Mouse (Mus musculus) forebrain, embryonic 13.5 days (tissue): ENCODE data around the gene Pnp2. TPM values are rescaled to one million over a fixed set of nuclear protein-coding genes. Genes with fewer than 3 reads are reported as not detected.

Experiments
- ATAC-seq: fragments of 200-750 bp; cut with Nextera tagmentation; 2 replicates; pipeline ENCODE4 v1.8.0; 2017
- H3K27ac ChIP-seq: fragments of 300-500 bp; sonication (generic); 2 replicates; pipeline ENCODE4 v1.5.1; 2015; ENCODE audit warnings: inconsistent platforms, mild to moderate bottlenecking, moderate library complexity
- H3K27me3 ChIP-seq: fragments of 300-500 bp; sonication (generic); 2 replicates; pipeline ENCODE4 v1.6.1; 2015; ENCODE audit warnings: mild to moderate bottlenecking, inconsistent platforms
- H3K36me3 ChIP-seq: fragments of 300-500 bp; sonication (generic); 2 replicates; pipeline ENCODE4 v1.6.1; 2015; ENCODE audit warnings: mild to moderate bottlenecking, inconsistent platforms; ENCODE audit not compliant: poor library complexity, severe bottlenecking
- H3K4me1 ChIP-seq: fragments of 300-500 bp; sonication (generic); 2 replicates; pipeline ENCODE4 v1.6.1; 2015; ENCODE audit warnings: inconsistent platforms
- H3K4me2 ChIP-seq: fragments of 300-500 bp; sonication (generic); 2 replicates; pipeline ENCODE4 v1.6.1; 2015; ENCODE audit warnings: inconsistent platforms, mild to moderate bottlenecking, moderate library complexity
- H3K4me3 ChIP-seq: fragments of 300-500 bp; sonication (generic); 2 replicates; pipeline ENCODE4 v1.5.1; 2015; ENCODE audit warnings: mild to moderate bottlenecking, inconsistent platforms
- H3K9ac ChIP-seq: fragments of 300-500 bp; sonication (generic); 2 replicates; pipeline ENCODE4 v1.6.1; 2015; ENCODE audit warnings: mild to moderate bottlenecking, inconsistent platforms
- H3K9me3 ChIP-seq: fragments of 300-500 bp; sonication (generic); replicated peaks from 2 replicates; pipeline ENCODE4 v1.6.1; 2016; ENCODE audit warnings: inconsistent platforms
- WGBS: fragments of 180-500 bp; shearing (Covaris S2); methylation state at CpG from one replicate; pipeline ENCODE4 v1.1.7; 2015; 5-methylcytosine and 5-hydroxymethylcytosine counted together
- polyA plus RNA-seq: library from polyadenylated mRNA; unstranded; fragments of >200 nt; fragmentation: Nextera tagmentation; extraction: Ambion mirVana; gene quantifications from 2 replicates; pipeline ENCODE4 v1.2.1, GENCODE M21; 2015

The Pnp2 gene
- polyA plus RNA-seq, 1 experiment from 2014 or later: not detected

DNA sequence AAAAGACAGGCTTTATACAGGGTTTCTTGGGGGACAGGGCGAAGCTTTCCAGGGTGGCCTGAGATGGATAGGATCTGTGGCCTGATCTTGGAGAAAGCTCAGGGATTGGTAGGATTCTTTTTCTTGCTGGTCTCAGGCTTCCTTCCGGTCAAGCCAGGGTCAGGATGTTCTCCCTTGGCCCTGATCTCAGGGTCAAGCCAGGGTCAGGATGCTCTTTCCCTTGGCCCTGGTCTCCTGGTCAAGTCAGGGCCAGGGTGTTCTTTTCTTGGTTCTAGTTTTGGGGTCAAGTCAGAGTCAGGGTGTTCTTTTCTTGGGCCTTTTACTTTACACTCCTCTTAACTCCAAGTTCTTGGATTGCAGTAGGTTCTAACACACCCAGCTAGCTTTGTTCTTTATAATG lies 31.9 kb downstream of the Pnp2 start:
- Histone ChIP-seq H3K4me2 (no peak overlapping the region), H3K4me1 (no peaks in the 10 kb centered on the region), H3K9ac (no peak overlapping the region), H3K36me3 (no peaks in the 10 kb centered on the region), H3K27me3 (no peaks in the 10 kb centered on the region), H3K4me3 (no peak overlapping the region), H3K27ac (no peak overlapping the region), H3K9me3 (no peaks in the 10 kb centered on the region)
- 88% methylated on average over 2 of the region's 2 CpGs for WGBS
- no peak for ATAC-seq

GRCm38 (mm10) chr14:50991037-50991436 lies 35.2 kb downstream of the Pnp2 start:
- H3K4me3 ChIP-seq: no peak overlapping the region
- no peak overlapping the region for H3K4me2 ChIP-seq
- H3K27ac ChIP-seq: no peak overlapping the region
- H3K9ac ChIP-seq: no peak overlapping the region
- no peaks in the 10 kb centered on the region for H3K36me3 ChIP-seq
- ATAC-seq: no peak
- 85% methylated on average over 3 of the region's 3 CpGs for WGBS
- no peaks in the 10 kb centered on the region for H3K27me3 ChIP-seq
- no peaks in the 10 kb centered on the region for H3K9me3 ChIP-seq
- no peaks in the 10 kb centered on the region for H3K4me1 ChIP-seq

DNA sequence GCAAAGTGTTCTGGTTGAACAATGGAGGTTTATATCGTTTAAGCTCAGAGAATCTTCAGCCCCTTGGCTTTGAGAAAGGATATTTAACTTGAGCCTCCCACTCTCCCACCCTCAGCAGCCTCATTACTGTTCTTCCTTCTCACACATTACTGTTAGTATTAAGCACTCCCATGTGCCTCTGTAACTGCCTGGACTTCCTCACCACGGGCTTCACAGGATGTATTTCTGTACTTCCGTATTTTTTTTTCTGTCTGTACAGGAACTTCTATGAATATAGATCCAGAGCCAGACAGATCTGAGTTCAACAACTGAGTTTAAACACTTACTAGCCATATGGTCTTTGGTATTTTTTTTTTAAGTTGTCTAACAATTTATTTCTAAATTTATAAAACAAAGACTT lies 41.3 kb downstream of the Pnp2 start:
- Histone ChIP-seq H3K27ac (no peak overlapping the region), H3K36me3 (no peaks in the 10 kb centered on the region), H3K9ac (no peak overlapping the region), H3K4me2 (no peak overlapping the region), H3K4me3 (no peak overlapping the region), H3K27me3 (no peaks in the 10 kb centered on the region), H3K9me3 (no peaks in the 10 kb centered on the region), H3K4me1 (no peaks in the 10 kb centered on the region)
- WGBS: 80% methylated on average over 3 of the region's 3 CpGs
- ATAC-seq: no peak

DNA sequence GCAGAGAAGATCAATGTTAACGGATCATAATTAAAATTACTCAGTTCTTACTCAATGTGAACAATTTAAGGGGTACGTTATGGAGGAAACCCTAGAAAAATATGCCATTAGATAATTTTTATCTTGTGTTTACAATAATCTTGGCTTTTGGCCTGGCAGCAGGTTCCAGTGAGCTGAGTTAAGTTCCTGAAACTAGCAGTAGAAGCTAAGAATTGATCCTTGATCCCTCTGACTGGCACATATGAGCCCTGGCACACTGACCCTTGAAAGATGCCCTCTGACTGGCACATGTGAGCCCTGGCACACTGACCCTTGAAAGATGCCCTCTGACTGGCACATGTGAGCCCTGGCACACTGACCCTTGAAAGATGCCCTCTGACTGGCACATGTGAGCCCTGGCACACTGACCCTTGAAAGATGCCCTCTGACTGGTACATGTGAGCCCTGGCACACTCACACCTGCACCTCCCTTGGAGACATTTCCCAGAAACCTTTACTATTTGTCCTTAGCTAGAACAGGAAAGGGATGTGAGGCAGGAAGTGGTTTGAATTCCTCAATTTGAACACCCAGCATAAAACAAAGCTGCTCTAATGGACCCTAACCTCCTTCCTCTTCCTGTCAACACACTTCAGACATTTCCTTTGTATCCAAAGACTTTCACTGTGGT lies 42.3 kb downstream of the Pnp2 start:
- Histone ChIP-seq H3K4me3 (no peak overlapping the region), H3K4me2 (no peak overlapping the region), H3K9me3 (no peaks in the 10 kb centered on the region), H3K27ac (no peak overlapping the region), H3K9ac (no peak overlapping the region), H3K27me3 (no peaks in the 10 kb centered on the region), H3K36me3 (no peaks in the 10 kb centered on the region), H3K4me1 (no peaks in the 10 kb centered on the region)
- 89% methylated on average over 2 of the region's 2 CpGs for WGBS
- ATAC-seq: no peak

DNA sequence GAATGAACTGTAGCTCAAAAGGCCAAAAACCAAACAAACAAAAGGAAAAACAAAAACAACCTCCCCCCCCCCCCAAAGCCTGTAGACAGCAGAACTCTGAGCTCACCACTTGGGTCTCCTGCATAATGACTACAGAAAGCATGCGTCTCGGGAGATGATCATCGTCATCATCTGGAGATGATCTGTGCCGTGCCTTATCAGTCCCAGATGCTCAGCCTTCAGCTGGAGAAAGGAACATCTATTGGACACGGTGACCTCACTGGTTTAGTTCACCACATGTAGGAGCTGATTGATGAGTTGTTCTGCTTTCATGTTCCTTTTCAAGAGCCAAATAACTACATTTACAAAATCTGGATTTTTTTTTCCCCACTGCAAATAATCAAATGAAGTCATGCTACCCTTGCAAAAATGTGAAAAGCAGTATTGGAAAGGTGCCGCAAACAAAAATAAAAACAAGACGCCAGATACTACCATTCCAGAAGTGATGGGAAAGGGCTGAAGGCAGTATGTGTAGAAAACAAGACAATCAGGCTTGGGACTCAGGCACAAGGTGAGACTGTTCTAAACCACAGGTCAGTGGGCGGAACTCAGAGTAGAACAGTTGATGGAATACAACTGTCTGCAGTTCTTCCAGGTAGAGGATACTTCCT lies 51.5 kb downstream of the Pnp2 start, which contains the start of gene Rnase10:
Gene Rnase10, plus strand, starts transcription at position 600 of the 650 bp plus-strand sequence.
- no peak within 1 kb of the TSS for H3K9ac ChIP-seq
- H3K36me3 ChIP-seq: no peaks in the 10 kb centered on the region
- 91% methylated on average over 8 of the region's 8 CpGs for WGBS
- H3K9me3 ChIP-seq: no peaks in the 10 kb centered on the region
- no peak within 1 kb of the TSS for H3K4me2 ChIP-seq
- H3K4me3 ChIP-seq: no peak within 1 kb of the TSS
- ATAC-seq: no peak
- no peaks in the 10 kb centered on the region for H3K27me3 ChIP-seq
- no peak within 1 kb of the TSS for H3K27ac ChIP-seq
- H3K4me1 ChIP-seq: no peaks in the 10 kb centered on the region

DNA sequence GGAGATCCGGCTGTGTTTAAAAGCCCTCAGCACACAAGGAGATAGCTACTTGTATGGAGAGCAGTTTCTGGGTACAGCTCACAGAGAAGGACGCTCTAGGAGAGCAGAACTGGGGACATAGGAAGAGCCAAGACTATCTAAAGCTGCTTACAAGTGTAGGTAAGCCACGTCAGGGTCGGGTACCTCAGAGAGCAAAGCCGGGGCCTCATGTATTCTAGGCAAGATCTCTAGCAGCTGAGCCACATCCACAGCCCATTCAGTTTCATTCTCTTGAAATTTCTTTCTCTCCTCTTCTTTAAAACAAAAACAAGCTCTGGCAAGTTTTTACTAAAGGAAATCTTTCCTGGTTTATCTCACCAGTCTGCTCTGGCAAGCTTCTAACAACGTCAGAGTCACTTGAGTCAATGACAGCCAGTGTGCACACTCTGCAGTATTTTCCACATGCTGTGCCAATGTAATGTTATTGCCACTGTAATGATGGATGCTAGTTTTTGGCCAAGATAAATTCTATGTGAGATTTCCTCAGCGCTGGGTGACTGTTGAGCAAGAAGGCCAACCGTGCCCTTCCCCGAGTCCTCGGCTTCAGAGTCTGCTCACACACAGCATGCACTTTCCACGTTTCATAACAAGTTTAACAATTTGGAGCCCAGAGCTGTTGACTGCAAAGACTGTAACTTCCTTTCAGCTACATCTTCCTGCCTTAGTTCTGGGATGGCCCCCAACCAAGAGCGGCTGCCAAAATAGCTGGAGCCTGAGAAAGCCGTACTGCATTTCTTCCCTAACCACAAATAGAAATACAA lies 52.3 kb downstream of the Pnp2 start:
- no peak overlapping the region for H3K4me2 ChIP-seq
- WGBS: 83% methylated on average over 13 of the region's 13 CpGs
- no peaks in the 10 kb centered on the region for H3K27me3 ChIP-seq
- no peaks in the 10 kb centered on the region for H3K36me3 ChIP-seq
- no peaks in the 10 kb centered on the region for H3K9me3 ChIP-seq
- no peaks in the 10 kb centered on the region for H3K4me1 ChIP-seq
- no peak overlapping the region for H3K9ac ChIP-seq
- ATAC-seq: peak; percentile 38; the same call in 1 of the 2 replicates
- no peak overlapping the region for H3K27ac ChIP-seq
- H3K4me3 ChIP-seq: no peak overlapping the region

DNA sequence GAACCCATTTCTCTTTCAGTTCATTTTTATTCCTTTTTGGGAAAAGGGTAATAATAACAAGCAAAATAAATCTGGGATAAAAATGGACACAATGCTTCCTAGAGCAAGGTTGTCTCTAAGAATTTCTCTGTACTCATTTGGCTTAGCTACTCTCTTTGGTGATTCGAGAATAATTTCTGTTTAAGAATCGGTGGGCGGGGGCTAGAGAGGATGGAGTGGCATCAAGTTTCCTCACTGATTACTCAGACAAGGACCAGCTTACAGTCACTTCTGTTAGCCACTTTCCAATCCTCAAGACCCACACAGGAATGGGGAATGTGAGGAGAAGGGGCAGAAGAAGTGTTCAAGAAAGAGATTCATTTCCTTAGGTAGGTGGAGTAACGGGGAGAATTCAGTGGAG lies 53.0 kb downstream of the Pnp2 start:
- H3K4me1 ChIP-seq: no peaks in the 10 kb centered on the region
- no peak for ATAC-seq
- no peaks in the 10 kb centered on the region for H3K9me3 ChIP-seq
- WGBS: 88% methylated on average over 4 of the region's 4 CpGs
- no peak overlapping the region for H3K4me2 ChIP-seq
- no peak overlapping the region for H3K9ac ChIP-seq
- no peak overlapping the region for H3K27ac ChIP-seq
- no peak overlapping the region for H3K4me3 ChIP-seq
- no peaks in the 10 kb centered on the region for H3K36me3 ChIP-seq
- H3K27me3 ChIP-seq: no peaks in the 10 kb centered on the region

DNA sequence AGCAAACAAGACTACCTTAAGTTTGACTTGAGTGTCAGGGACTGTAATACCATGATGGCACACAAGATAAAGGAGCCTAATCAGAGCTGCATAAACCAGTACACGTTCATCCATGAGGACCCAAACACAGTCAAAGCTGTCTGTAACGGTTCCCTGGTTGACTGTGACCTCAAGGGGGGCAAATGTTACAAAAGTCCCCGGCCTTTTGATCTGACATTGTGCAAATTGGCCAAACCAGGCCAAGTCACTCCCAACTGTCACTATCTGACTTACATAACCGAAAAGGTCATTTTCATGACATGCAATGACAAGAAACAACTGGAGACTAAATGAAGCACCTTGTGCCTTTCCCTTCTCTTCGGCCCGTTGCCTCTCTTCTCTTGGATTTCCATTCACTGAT lies 53.8 kb downstream of the Pnp2 start:
- H3K27ac ChIP-seq: no peak overlapping the region
- ATAC-seq: no peak
- no peaks in the 10 kb centered on the region for H3K4me1 ChIP-seq
- H3K9me3 ChIP-seq: no peaks in the 10 kb centered on the region
- H3K36me3 ChIP-seq: no peaks in the 10 kb centered on the region
- WGBS: 83% methylated on average over 6 of the region's 6 CpGs
- H3K4me3 ChIP-seq: no peak overlapping the region
- no peaks in the 10 kb centered on the region for H3K27me3 ChIP-seq
- no peak overlapping the region for H3K9ac ChIP-seq
- no peak overlapping the region for H3K4me2 ChIP-seq

Other genes starting within 250 kb of the Pnp2 start
- not detected in 2 replicates for gene Olfr748, start 248.6 kb upstream of the Pnp2 start, polyA plus RNA-seq
- gene Olfr749, start 210.9 kb upstream of the Pnp2 start, polyA plus RNA-seq: not detected in 2 replicates
- 128 and 130 TPM in 2 replicates for gene Ttc5, start 170.5 kb upstream of the Pnp2 start, polyA plus RNA-seq
- gene Ccnb1ip1, start 148.3 kb upstream of the Pnp2 start, polyA plus RNA-seq: not detected in 2 replicates
- gene Parp2, start 148.2 kb upstream of the Pnp2 start, polyA plus RNA-seq: 65.0 and 67.2 TPM in 2 replicates
- gene Tep1, start 85.4 kb upstream of the Pnp2 start, polyA plus RNA-seq: 1.9 and 3.5 TPM in 2 replicates
- 0.12 and 0.29 TPM in 2 replicates for gene Klhl33, start 58.5 kb upstream of the Pnp2 start, polyA plus RNA-seq
- gene Osgep, start 31.1 kb upstream of the Pnp2 start, polyA plus RNA-seq: 150 and 164 TPM in 2 replicates
- 355 and 364 TPM in 2 replicates for gene Apex1, start 31.0 kb upstream of the Pnp2 start, polyA plus RNA-seq
- 73.7 and 76.9 TPM in 2 replicates for gene Pip4p1, start 25.1 kb upstream of the Pnp2 start, polyA plus RNA-seq
- 33.2 and 35.4 TPM in 2 replicates for gene Pnp, start 24.9 kb upstream of the Pnp2 start, polyA plus RNA-seq
- gene Gm49342, start 11.5 kb upstream of the Pnp2 start, polyA plus RNA-seq: not detected in 2 replicates
- gene Rnase10, start 51.8 kb downstream of the Pnp2 start, polyA plus RNA-seq: not detected in 2 replicates
- not detected in 2 replicates for gene Rnase9, start 85.9 kb downstream of the Pnp2 start, polyA plus RNA-seq
- not detected in 2 replicates for gene Rnase11, start 94.2 kb downstream of the Pnp2 start, polyA plus RNA-seq
- gene Rnase12, start 101.7 kb downstream of the Pnp2 start, polyA plus RNA-seq: not detected in 2 replicates
- 0.03 TPM in 1 of 2 replicates, not detected in the other for gene Olfr750, start 118.4 kb downstream of the Pnp2 start, polyA plus RNA-seq
- gene Rnase4, start 135.1 kb downstream of the Pnp2 start, polyA plus RNA-seq: 6.7 and 7.0 TPM in 2 replicates
- 0.93 and 1.8 TPM in 2 replicates for gene Ang, start 135.2 kb downstream of the Pnp2 start, polyA plus RNA-seq
- gene Eddm3b, start 158.4 kb downstream of the Pnp2 start, polyA plus RNA-seq: not detected in 2 replicates
- 0.38 TPM in 1 of 2 replicates, not detected in the other for gene Rnase6, start 167.9 kb downstream of the Pnp2 start, polyA plus RNA-seq
- 0.24 TPM in 1 of 2 replicates, not detected in the other for gene Rnase1, start 190.8 kb downstream of the Pnp2 start, polyA plus RNA-seq
- not detected in 2 replicates for gene Rnase2b, start 206.3 kb downstream of the Pnp2 start, polyA plus RNA-seq
- gene Ang2, start 243.2 kb downstream of the Pnp2 start, polyA plus RNA-seq: not detected in 2 replicates
- not detected in 2 replicates for gene Ear14, start 247.4 kb downstream of the Pnp2 start, polyA plus RNA-seq